Mouse (Mus musculus) spleen, adult 2 months (tissue): ENCODE results near the gene Fam160b1. TPM values are rescaled to one million over a fixed set of nuclear protein-coding genes. Genes with fewer than 3 reads are reported as not detected.

Experiments used
- DNase-seq, 2 experiments: peaks; one replicate each; pipeline versions ENCODE4 v3.0.0 to v3.0.0-alpha.2; 2012 to 2021; ENCODE audit warnings: low spot score in 2 of 2, low read depth in 1 of 2
- H3K27ac ChIP-seq: fragments of 200-500 bp; 2 replicates; pipeline ENCODE4 v1.5.1; 2012; ENCODE audit warnings: low read length, inconsistent platforms; ENCODE audit not compliant: insufficient read depth
- H3K27me3 ChIP-seq: fragments of 200-500 bp; 2 replicates; pipeline ENCODE4 v1.6.1; 2012; ENCODE audit warnings: mild to moderate bottlenecking, moderate library complexity, low read length, inconsistent platforms; ENCODE audit not compliant: control insufficient read depth, insufficient read depth
- H3K36me3 ChIP-seq: fragments of 200-500 bp; 2 replicates; pipeline ENCODE4 v1.6.1; 2012; ENCODE audit warnings: mild to moderate bottlenecking, low read length, inconsistent platforms; ENCODE audit not compliant: control insufficient read depth, insufficient read depth
- H3K4me1 ChIP-seq: fragments of 200-500 bp; 2 replicates; pipeline ENCODE4 v1.6.1; 2011; ENCODE audit warnings: inconsistent platforms; ENCODE audit not compliant: control insufficient read depth, insufficient read depth, insufficient read length
- H3K4me3 ChIP-seq: fragments of 200-500 bp; 2 replicates; pipeline ENCODE4 v1.5.1; 2011; ENCODE audit warnings: mild to moderate bottlenecking, inconsistent platforms; ENCODE audit not compliant: insufficient read depth, insufficient read length; ENCODE audit errors: extremely low read depth
- CTCF ChIP-seq: fragments of 200-500 bp; IDR thresholded peaks from 2 replicates; pipeline ENCODE4 v1.5.1; 2011; ENCODE audit warnings: mild to moderate bottlenecking, inconsistent platforms; ENCODE audit not compliant: insufficient read depth, insufficient read length, insufficient replicate concordance; ENCODE audit errors: extremely low read depth
- POLR2A ChIP-seq: fragments of 200-500 bp; IDR thresholded peaks from 2 replicates; pipeline ENCODE4 v1.6.1; 2011; ENCODE audit warnings: low read depth, low read length, inconsistent platforms
- WGBS: fragments of 180-500 bp; shearing (Covaris S2); methylation state at CpG from one replicate; pipeline ENCODE4 v1.1.7; 2018; 5-methylcytosine and 5-hydroxymethylcytosine counted together
- polyA plus RNA-seq: library from polyadenylated mRNA; depleted of rRNA; stranded (reverse); fragments of >200 nt; gene quantifications from 2 replicates; pipeline ENCODE4 v1.2.3, GENCODE M21; 2012; rRNA removed

The Fam160b1 gene
- polyA plus RNA-seq, 1 experiment, result 7.9 TPM

GRCm38 (mm10) chr19:57431476-57431875 lies 71.0 kb downstream of the Fam160b1 start:
- no peak for TF ChIP-seq CTCF
- no peak for TF ChIP-seq POLR2A
- Histone ChIP-seq H3K27ac (no peak overlapping the region), H3K4me3 (no peak overlapping the region), H3K36me3 (no peaks in the 10 kb centered on the region), H3K4me1 (no peaks in the 10 kb centered on the region), H3K27me3 (no peaks in the 10 kb centered on the region)
- no peak for DNase-seq
- WGBS, result 72% methylated on average over 6 of the region's 6 CpGs

- Histone ChIP-seq H3K27ac (no peak overlapping the region), H3K36me3 (no peaks in the 10 kb centered on the region), H3K4me1 (no peaks in the 10 kb centered on the region), H3K27me3 (no peaks in the 10 kb centered on the region), H3K4me3 (no peak overlapping the region)
- no peak for DNase-seq
- WGBS, result 85% methylated on average over 6 of the region's 6 CpGs
- no peak for TF ChIP-seq CTCF
- no peak for TF ChIP-seq POLR2A
These were observed 73.5 kb downstream of the Fam160b1 start for GRCm38 (mm10) chr19:57434024-57434423.

GRCm38 (mm10) chr19:57436586-57437021 lies 76.1 kb downstream of the Fam160b1 start:
- H3K27me3 ChIP-seq, result no peaks in the 10 kb centered on the region
- 85% methylated on average over 10 of the region's 10 CpGs for WGBS
- no peak overlapping the region for H3K4me3 ChIP-seq
- H3K4me1 ChIP-seq, result no peaks in the 10 kb centered on the region
- H3K27ac ChIP-seq, result no peak overlapping the region
- DNase-seq, result no peak
- no peak for TF ChIP-seq POLR2A
- TF ChIP-seq CTCF, result no peak
- no peaks in the 10 kb centered on the region for H3K36me3 ChIP-seq

GRCm38 (mm10) chr19:57437042-57437441 lies 76.6 kb downstream of the Fam160b1 start:
- no peak for DNase-seq
- Histone ChIP-seq H3K27ac (no peak overlapping the region), H3K27me3 (no peaks in the 10 kb centered on the region), H3K4me1 (no peaks in the 10 kb centered on the region), H3K36me3 (no peaks in the 10 kb centered on the region), H3K4me3 (no peak overlapping the region)
- 90% methylated on average over 7 of the region's 7 CpGs for WGBS
- TF ChIP-seq POLR2A (no peak), CTCF (no peak)

Other genes with a start within 250 kb of the Fam160b1 start
- gene Ablim1, start 45.8 kb upstream of the Fam160b1 start, polyA plus RNA-seq, result 53.8 and 62.0 TPM in 2 replicates
- 2.3 and 2.7 TPM in 2 replicates for gene Trub1, start 92.2 kb downstream of the Fam160b1 start, polyA plus RNA-seq